Mouse (Mus musculus): Measurements from ENCODE around the gene B3gnt9.
A peak's percentile ranks its signal among the peaks of the same experiment; 100 is the strongest.
"Not testable (repeated sequence)": the region's sequence is repeated elsewhere in the genome, so short reads cannot be mapped to it uniquely, and the experiment has no call there.

Gene B3gnt9

DNA sequence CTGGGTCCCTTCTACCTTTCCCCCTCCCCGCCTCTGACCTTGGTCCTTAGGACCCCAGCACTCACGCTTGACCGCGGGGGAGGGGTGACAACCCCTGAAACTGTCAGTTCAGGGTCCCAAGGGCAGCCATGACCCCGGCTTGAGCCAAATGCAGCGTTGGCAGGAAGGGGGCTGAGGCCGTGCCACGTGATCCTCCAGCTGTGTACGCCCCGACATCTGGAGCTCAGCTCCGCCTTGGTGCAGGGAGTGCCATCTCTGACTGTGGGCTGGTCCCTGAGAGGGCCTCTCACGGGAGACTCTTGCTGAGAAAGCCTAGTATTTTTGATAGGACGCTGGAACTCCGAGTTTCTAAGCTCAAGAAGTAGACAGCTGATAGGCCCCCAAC is at the start of gene B3gnt9:
Gene B3gnt9, minus strand, starts transcription at position 188 of the 385 bp plus-strand sequence.
- DNase-seq (ENCODE audit: low read depth in 2 of 2, low spot score in 2 of 2), result peak; percentile 40 to 54

DNA sequence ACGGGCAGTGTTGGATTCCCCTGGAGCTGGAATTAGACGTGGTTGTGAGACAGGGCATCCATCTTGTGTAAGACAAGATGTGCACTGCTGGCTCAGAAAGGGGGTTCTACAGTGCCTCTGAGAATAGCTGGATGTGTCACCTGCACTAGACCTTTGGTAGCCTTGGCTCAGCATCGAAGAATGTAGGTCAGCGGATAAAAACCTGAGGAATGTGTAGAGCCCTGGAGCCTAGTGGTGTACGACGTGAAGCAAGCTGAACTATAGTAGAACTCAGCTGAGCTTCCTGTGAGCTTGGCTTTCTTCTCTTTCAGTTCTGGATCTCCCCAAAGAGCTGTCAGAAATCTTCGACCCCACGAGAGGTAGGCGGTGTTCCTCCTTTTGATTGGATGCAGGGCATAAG is 48.9 kb upstream of the B3gnt9 start:
- DNase-seq (ENCODE audit: low read depth in 2 of 2, low spot score in 2 of 2), result no peak

DNA sequence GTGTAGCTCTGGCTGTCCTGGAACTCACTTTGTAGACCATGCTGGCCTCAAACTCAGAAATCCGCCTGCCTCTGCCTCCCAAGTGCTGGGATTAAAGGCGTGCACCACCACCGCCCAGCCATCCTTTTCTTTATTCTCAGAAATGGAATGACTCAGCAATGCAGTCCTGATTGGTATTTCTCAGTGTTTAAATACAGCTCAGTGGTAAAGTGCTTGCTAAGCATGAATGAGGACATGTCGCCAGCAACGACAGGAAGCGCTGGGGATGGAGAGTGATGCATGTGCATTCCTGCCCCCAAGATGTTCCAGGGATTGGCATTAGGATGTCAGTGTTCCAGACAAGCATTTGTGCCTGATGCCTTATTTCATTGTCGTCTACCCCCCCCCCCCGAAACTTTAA is 48.4 kb upstream of the B3gnt9 start:
- DNase-seq (ENCODE audit: low read depth in 2 of 2, low spot score in 2 of 2), result no peak

DNA sequence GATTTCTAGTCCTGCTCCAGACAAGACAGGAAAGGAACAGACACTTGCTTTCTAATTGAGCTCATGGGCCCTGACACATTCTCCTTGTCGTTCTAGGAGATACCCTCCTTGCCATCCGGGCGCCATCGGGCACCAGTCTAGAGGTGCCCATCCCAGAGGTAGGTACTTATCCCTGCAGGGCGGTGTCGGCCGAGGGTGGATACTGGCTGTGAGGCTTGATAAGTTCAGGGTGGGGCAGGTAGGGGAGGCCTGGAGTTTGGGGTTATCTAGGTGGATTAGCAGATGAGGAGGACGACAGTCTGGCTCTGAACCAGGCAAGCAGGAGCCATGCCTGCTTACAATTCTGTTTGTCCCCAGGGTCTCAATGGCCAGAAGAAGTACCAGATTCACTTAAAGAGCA is 45.0 kb upstream of the B3gnt9 start:
- no peak for DNase-seq (ENCODE audit: low read depth in 2 of 2, low spot score in 2 of 2)

DNA sequence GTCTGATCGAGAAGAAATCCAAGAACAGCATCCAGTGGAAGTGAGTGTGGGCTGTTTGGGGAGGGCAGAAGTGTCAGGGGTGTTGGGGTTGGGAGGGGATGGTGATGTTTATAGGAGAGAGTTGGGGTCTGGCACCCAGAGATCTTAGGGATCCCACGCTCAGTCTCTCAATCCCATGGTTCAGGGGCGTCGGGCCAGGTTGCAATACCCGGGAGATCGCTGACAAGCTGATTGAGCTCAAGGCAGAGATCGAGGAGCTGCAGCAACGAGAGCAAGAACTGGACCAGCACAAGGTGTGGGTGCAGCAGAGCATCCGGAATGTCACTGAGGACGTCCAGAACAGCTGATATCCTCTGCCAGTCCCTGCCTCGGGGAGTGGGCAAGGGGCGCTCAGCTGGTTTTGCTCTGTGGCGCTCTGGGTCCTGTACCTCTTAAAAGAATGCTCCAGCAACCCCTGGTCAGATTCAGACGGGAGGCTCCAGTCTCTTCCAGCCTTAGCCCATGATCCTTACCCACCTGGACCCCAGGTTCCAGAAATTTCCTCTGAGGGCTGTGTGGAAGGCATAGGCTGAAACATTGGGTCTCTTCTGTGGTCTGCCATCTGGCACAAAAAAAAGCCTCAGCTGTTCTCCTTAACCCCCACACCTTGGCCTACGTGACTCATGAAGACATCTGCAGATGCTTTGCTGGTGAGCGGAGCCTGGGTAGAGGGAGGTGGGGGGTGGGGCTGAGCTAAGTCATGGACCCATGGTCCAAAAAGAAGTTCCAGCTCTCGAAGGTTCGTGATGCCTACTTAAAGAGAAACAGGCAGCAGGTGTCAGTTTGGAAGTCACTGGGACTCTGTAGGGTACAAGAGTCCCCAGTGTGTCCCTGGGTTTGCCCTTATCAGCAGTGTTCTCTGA is 43.6 kb upstream of the B3gnt9 start:
- DNase-seq (ENCODE audit: low read depth in 2 of 2, low spot score in 2 of 2), result no peak

DNA sequence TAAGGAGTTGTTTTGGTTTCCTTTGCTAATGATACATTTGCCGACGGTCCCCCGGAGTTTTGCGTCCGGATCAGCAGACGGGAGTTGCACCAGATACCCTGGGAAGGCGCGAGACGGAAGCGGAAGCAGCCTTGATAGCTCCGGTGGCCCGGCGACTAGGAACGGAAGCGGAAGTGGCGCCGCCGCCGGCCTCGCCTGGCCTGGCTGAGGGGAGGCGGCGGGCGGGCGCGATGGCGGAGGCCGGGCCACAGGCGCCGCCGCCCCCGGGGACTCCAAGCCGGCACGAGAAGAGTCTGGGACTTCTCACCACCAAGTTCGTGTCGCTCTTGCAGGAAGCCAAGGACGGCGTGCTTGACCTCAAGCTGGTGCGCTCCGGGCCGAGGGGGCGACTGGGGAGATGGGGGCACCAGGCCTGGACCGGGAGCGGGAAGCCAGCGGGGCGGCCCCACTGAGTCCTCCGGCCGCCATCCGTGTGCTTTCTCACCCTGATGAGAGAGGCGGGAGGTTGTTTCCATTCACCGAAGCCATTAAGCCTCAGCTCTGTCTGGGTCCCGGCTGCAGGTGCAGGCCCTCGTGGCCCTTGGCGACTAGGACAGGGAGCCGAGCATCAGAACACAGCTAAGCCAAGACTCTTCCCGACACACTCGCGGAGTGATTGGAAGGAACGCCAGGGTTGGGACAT is 42.7 kb upstream of the B3gnt9 start, which contains the start of gene E2f4:
Gene E2f4, plus strand, starts transcription at position 153 of the 682 bp plus-strand sequence.
- DNase-seq (ENCODE audit: low read depth in 2 of 2, low spot score in 2 of 2), result peak; percentile 76 to 82

DNA sequence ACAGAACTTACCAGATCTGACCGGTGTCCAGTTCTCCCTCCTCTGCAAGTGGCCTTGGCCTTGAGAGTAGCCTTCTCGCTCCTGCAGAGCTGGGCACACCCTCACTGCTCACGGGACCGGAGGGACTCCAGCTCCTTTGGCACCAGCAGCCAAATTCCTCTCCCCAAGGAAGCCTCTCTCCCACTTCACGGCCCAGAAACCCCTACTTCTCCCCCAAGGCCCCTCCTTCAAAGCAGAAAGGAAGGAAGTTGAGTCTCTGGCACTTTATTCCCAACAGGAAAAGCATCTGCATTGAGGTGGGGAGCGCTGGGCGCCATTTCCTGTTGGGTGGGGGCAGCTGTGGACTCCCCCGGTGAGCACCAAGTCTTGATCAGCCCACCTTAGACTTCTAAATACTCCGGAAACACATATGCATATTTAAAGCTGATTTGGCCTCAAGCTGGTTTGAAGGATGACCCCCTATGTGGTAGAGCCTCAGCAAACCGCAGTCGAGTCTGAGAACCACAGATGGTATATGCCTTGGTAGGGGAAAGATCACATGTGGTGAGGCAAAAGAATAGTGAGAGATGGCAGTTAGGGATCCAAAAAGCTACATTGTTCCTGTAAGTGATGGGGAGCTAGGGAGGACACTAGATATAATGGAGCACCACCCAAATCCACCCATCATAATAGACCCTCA is 41.1 kb upstream of the B3gnt9 start, which contains the start of gene Exoc3l:
Gene Exoc3l, minus strand, starts transcription at position 207 of the 679 bp plus-strand sequence.
- no peak for DNase-seq (ENCODE audit: low read depth in 2 of 2, low spot score in 2 of 2)

DNA sequence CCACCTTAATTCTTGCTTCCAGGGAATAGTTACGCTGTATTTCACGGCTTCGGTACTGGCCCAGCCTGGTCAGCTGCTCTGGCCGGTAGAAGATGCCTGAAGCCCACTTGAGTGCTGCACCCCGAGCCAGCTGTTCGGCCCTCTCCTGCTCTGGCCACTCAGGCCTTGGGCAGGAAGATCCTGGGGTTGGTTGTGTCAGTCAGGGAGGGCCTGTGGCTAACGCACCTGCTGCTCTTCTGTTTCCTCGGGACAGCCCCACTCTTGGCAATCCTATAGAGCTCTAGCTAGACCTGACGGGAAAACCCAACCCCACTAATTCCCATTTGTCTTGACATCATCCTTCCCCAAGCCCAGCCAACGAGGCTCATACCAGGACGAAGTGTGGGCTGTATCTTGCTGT is 40.3 kb upstream of the B3gnt9 start:
- no peak for DNase-seq (ENCODE audit: low read depth in 2 of 2, low spot score in 2 of 2)

DNA sequence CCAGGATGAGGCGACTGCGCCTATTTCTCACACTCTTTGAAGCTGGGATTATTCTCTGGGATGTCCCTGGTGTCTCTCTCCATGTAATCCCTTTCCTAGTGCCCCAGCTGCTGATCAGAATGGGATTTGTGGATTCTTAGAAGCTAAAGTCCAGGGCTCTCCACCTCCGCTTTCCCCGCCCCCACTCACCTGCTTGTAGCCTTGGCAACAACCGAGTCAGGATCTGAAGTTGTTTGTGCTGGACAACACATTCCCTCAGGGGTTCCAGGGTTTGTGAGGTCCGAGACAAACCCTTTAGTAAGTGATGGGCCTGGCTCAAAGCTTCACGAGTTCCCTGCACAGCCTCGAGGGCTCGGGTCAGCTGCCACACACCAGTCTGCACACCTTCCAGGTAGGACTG is 39.8 kb upstream of the B3gnt9 start:
- DNase-seq (ENCODE audit: low read depth in 2 of 2, low spot score in 2 of 2), result no peak

DNA sequence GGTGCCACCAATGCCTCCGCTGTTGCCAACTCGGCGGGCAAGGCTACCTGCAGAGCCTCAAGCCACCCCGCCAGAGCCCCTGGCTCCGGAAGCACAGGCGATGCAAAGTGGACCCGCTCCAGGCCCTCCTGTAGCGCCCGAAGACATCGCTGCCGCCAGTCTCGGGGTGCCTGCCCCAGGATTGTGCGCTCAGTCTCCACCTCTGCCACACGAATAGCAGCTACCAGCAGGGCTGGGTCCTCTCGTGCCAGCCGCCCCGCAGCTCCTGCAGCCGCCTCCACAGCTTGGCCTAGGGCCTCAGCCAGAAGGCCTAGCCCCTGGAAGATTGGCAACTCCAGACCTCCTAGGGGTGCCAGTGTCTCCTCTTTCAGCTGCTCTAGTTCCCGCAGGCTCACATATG is 38.5 kb upstream of the B3gnt9 start:
- DNase-seq (ENCODE audit: low read depth in 2 of 2, low spot score in 2 of 2), result no peak

DNA sequence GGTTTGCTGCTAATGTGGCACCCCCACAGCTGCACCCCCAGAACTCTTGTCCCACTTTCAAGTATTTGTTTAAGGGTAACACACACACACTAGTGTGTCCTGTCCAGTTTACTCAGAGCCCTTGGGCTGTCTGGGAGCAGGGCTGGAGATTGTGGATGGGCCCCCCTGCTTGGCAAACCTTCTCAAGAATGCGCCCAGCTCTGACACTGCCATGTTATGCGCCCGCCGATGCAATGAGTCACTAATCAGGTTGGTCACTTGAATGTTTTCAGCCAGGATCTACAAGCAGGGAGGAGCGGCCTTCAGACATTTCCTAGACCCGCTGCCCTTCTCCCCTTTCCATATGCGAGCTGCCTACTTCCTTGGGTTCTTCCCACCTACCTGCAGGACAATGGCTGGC is 37.5 kb upstream of the B3gnt9 start:
- DNase-seq (ENCODE audit: low read depth in 2 of 2, low spot score in 2 of 2), result no peak

DNA sequence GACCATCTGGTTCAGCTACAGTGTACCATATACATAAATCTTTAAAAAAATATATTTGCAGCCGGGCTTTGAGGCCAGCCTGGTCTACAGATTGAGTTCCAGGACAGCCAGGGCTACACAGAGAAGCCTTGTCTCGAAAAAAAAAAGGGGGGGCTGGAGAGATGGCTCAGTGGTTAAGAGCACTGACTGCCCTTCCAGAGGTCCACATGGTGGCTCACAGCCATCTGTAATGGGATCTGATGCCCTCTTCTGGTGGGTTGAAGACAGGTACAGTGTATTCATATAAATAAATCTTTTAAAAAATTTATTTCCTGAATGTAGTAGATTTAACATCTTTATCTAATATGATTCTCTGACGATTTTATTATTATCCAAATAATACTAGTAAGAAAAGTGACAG is 36.8 kb upstream of the B3gnt9 start:
- not testable (repeated sequence) for DNase-seq (ENCODE audit: low read depth in 2 of 2, low spot score in 2 of 2)

DNA sequence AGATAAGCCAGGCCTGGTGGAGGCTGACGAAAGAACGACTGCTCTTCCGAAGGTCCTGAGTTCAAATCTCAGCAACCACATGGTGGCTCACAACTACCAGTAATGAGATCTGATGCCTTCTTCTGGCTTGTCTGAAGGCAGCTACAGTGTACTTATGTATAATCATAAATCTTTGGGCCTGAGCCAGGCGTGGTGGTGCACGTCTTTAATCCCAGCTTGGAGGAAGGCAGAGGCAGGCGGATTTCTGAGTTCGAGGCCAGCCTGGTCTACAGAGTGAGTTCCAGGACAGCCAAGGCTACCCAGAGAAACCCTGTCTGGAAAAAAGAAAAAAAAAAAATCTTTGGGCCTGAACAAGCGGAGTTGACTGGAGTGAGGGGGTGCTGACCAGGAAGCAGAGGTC is 36.4 kb upstream of the B3gnt9 start:
- DNase-seq (ENCODE audit: low read depth in 2 of 2, low spot score in 2 of 2), result not testable (repeated sequence)

DNA sequence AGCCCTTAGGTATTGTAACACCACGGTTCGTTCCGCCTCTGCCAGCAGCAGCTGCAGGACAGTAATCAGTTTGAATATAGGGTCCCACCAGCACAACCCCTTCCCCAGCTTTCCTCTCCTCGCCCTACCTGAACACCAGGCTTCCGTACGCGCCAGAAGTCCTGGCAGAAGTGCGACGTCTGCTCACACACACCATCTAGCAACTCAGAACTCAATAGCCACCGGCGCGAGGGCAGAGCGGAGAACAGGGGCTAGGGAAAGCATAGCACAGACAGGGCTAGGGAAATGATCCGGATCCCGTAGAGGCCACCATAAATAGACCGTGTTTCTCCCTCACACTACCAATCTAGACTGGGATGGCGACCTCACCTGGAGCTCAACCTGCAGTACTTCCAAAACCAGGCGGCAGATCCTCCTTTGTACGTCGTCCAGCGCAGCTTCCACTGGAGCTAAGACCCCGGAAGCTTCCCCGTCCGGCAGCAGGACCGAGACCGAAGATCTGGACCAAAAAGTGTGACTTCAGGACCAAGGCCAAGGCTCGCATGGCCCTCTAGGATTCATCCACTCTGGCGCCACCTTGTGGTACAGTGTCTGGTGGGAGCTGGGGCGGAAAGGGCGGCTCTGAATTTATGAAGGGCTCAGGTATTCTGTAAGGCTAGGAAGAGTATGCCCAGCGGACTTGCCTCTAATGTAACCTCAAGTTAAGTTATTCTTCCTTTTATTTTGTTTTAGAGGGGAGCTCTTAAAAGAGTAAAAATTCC is 35.8 kb upstream of the B3gnt9 start:
- peak; percentile 84 to 92 for DNase-seq (ENCODE audit: low read depth in 2 of 2, low spot score in 2 of 2)

DNA sequence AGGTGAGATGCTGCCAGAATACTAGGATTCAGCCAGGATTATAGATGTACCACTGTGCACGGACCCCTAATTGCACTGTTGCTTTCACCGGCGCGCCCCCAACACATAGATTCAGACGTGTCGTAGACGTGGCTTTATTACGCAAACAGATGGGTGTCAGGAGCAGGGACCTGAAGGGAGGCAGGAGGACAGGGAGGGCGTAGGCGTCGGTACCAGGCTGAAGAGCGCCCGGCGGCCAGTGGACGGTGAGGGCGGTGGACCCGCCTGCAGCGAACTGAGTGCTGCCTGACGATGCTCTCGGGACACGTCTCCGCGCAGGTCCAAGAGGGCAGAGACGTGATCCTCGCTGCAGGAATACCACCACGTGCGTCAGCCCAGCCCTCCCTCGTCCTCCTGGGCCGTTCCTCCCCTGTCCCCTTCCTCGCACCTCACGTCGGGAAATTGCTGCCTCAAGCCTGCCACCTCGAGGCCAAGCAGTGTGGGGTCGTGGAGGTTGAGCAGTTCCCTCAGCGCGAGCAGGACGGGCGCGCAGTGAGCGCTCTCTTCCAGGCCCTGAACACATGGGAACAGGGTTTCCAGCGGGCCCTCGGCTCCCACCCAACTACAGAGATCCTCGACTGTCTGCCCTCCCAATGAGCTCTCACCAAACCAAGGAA is 35.0 kb upstream of the B3gnt9 start, which contains the start of gene 4931428F04Rik:
Gene 4931428F04Rik, minus strand, starts transcription at position 60 of the 656 bp plus-strand sequence.
- DNase-seq (ENCODE audit: low read depth in 2 of 2, low spot score in 2 of 2), result no peak

DNA sequence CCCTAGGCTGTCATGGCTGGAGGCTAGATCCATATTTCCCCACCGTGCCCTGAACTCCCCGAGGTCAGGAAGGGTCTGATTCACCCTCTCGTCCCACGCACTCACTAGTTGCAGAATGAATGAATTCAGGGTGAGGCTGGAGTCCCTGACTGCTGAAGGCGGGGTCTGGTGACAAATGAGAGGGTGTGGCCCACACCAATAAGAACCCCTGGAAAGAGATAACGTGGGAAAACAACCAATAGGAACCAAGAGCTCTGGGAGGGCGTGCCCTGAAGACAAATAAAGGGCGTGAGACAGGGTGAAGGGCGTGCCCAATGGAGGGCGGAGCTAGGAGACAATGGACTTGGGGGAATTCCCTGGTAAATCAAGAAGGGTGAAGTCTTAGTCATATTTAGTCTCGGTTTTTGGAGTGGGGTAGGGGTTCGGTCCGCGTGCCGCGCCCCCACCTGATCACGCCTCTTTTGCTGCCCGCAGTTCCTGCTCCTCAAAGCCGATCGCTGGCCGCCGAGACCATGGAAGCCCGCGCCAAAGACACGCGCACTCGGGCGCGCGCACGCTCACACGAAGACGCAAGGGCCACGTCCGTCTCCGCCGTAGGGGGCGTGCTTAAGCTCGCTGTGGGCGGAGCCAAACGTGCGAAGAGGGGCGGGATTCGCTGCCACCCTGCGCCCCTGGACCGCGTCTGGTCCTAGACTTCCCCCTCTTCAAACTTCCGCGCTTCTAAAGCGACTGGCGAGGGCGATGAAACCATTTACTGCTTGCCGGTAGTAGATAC is 34.2 kb upstream of the B3gnt9 start:
- DNase-seq (ENCODE audit: low read depth in 2 of 2, low spot score in 2 of 2), result peak; percentile 87 to 92

DNA sequence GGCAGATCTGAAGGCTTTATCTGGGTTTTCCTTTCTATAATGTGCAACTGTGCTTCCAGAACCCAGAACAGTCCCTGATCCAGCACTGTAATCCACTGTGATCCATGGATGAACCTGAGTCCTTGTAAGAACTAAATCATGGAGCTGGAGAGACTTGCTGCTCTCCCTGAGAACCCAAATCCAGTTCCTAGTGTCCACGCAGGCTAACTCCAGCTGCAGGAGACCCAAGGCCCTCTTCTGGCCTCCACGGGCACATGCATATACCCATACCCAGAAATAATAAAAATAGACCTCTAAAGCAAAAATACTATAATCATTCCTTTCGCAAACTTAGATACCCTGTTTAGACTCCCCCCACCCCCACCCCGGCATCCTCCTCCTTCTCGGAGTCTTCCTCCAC is 33.3 kb upstream of the B3gnt9 start:
- no peak for DNase-seq (ENCODE audit: low read depth in 2 of 2, low spot score in 2 of 2)

DNA sequence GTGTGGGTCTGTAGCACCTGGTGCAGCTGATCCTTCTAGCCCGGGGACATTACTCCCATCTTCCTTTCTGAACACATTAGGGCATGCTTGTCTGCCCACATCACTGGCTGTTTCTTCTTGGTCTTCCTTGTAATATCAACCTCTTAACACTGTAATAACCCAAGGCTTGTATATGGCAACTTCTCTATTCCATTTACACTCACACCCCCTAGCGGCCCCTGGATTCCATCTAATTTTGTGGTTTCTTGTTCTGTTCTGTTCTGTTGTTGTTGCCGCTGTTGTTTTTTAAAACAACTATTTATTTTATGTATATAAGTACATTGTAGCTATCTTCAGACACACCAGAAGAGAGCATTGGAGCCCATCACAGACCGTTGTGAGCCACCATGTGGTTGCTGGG is 32.0 kb upstream of the B3gnt9 start:
- no peak for DNase-seq (ENCODE audit: low read depth in 2 of 2, low spot score in 2 of 2)

DNA sequence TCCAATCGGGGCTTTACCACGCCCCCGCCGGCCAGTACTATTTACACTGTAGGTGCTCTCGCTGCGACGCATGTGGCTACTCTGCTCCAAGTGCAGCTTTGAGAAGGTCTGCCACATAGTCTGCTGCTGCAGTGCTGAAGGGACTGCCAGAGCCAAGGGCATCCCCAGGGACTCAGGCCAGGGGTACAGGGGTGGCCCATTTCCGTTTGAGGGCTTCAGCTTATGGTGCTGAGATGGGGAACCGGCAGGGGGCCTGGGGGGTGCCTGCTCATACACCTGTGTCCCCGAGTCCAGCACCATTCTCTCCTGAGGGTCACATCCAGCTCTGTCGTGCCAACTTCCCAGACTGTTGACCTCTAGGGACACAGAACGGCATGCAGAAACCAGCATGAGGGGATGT is 30.6 kb upstream of the B3gnt9 start:
- DNase-seq (ENCODE audit: low read depth in 2 of 2, low spot score in 2 of 2), result no peak

DNA sequence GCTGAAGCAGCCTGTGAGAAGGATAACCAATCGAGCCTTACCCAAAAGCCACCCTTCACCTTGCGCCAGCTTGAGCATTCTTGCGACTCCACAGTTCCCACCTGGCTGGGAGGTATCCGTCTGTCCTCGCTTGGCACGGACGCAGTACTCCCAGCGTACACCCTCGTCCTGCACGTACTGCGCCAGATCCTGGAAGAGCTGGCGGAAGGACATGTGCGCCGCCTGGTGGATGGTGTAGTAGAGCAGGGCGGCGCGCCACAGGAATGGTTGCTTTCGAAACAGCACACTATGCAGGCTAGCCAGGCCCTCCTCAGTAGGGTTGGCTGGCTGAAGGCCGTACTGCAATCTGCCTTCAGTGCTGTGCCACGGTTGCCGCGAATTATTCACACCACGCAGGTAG is 28.1 kb upstream of the B3gnt9 start:
- DNase-seq (ENCODE audit: low read depth in 2 of 2, low spot score in 2 of 2), result no peak
